Mouse (Mus musculus) Muller cell, postnatal 12 days (primary cell): Measurements from ENCODE around the gene Ube2b.
A peak's percentile ranks its signal among the peaks of the same experiment; 100 is the strongest.

Experiments
- DNase-seq: peaks from one replicate; pipeline ENCODE4 v3.0.0-alpha.2; 2015; ENCODE audit errors: inconsistent ontology term

Gene Ube2b

DNA sequence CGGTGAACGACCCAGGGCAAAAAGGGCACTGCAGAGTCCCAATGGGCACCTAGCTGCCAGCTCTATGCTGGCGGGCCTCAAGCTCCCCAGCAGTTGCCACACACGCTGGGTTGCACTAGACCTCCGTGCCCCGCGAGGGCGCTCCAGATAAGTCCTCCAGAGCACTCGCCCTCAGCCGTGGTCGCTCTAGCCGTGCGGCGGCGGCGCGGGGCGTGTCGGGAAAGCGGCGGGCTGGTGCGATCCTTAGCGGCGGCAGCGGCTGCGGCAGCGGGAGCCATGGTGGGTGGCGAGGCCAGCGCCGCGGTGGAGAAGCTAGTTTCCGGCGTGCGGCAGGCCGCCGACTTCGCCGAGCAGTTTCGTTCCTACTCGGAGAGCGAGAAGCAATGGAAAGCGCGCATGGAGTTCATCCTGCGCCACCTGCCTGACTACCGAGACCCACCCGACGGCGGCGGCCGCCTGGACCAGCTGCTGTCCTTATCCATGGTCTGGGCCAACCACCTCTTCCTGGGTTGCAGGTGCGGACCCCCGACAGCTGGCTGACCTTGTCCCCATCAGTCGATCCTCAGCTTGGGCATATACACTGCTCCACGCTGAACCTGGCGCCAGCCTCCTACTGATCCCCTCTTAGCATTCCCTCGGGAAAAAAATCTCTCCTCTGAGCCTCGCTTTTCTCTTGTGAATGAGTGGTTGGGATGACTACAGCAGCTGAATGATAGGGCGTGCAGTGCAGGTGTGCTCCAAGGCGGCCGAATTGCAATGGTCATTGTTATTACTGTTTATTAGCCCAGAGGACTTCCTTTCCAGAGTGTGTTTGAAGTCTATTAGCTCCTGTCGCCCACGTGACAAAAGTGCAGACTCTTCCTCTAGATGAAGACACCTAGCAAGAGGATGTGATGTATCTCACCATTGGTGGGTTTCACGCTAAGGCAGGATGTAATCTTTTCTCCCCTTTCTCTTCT is 32.8 kb downstream of the Ube2b start, which contains the start of gene Cdkn2aipnl:
Gene Cdkn2aipnl (plus strand): TSS at position 219 of the 959 bp plus-strand sequence.
- DNase-seq: peak; percentile 97

DNA sequence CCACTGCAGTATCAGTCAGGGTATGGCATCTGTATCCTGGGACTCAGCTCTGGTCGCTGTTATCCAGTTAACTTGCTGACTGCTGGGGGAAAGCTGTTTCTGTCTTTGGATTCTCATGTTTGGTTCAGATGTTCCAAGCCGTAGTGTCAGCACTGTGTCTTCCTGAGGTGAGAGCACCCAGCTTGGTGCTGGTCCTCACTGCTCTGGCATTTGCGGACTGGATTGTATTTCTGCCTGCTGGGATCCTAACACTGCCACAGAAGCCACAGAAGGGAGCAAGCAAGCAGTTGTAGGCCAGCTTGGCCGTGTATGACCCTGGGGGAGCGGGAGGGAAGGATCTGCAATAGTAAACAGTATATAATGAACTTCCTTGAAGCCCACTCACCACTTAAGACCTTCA is 33.9 kb downstream of the Ube2b start:
- DNase-seq: no peak

GRCm38 (mm10) chr11:51962277-51962676 is 38.3 kb downstream of the Ube2b start:
- DNase-seq: no peak

DNA sequence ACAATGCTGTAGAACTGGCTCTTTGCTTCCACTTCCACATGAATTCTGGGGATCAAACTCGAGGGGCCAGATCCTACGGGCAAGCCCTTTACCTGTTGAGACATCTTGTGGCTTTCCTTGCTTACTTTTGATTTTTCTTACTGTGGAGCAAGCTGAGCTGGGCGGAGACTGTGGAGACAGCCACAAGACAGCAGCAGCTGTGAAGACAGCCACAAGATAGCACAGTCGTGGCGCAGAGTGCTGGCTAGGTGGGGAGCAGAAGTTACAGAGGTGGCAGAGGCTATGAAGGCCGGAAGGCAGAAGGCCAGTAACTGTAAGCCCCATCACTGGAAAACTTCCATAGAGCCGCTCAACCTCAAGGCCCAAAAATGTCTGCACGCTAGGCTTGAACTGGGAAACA is 38.8 kb downstream of the Ube2b start:
- no peak for DNase-seq

GRCm38 (mm10) chr11:51960967-51961471 is 39.5 kb downstream of the Ube2b start:
- DNase-seq: peak; percentile 36

- no peak for DNase-seq
Observed at GRCm38 (mm10) chr11:51960061-51960460, 40.5 kb downstream of the Ube2b start.

GRCm38 (mm10) chr11:51959511-51959910 is 41.1 kb downstream of the Ube2b start:
- DNase-seq: no peak

- DNase-seq: no peak
Observed at GRCm38 (mm10) chr11:51957760-51958159, 42.8 kb downstream of the Ube2b start.

GRCm38 (mm10) chr11:51956112-51956511 is 44.5 kb downstream of the Ube2b start:
- DNase-seq: no peak

- DNase-seq: no peak
Observed at GRCm38 (mm10) chr11:51951861-51952420, 48.6 kb downstream of the Ube2b start.

DNA sequence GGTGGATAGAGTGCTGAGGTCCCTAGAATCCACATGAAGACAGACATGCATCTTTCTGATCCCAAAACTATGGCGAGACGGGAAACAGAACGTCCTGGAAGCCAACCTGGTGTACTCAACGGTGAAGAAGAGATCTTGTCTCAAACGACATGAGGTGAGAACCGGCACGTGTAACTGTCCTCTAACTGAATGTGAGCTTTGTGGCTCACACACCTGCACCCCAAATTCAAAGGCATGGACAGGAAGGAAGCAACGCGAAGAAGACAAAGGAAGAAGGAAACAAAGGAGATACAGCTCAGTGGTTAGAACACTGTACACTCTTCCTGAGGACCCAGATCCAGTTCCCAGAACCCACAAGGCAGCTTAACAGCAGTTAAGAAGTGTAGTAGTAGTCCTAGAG is 50.6 kb downstream of the Ube2b start:
- no peak for DNase-seq

GRCm38 (mm10) chr11:51949155-51949840 is 51.3 kb downstream of the Ube2b start:
- DNase-seq: no peak

DNA sequence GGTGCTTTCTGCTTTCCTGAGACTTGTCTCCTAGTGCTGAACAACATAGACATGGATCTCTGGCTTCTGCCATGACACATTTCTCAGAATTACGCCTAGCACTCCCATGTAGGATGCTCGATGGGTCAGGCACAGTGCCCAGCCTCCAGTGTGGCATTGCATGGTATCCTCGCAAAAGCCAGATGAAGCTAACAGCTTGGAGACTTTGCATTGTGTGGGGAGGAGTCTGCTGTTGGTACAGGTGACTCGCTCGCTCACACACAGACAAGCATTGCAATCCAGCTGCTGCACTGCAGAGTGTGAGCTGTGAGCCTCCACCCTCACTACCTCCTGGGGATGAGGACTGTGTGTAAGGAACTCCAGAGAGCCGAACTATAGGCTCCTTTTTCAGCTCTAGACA is 54.4 kb downstream of the Ube2b start:
- DNase-seq: no peak

DNA sequence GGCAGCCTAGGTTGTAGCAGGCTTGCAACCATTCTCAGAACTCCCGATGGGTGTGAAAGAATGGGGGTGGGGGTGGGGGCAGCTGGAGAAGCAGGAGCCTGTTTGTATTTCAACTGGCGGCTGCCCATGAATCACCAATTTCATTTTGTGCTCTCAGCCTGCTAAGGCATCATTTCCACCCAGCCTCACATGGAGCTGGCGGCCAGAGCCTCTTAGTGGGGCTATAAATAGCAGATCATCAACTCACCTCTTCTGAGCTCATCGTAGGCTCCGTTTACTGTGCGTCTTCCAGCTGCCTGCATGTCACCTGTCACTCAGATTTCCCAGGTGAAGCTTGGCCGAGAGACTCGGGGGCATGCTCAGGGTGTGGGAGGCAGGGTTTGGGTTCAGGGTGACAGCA is 55.0 kb downstream of the Ube2b start:
- DNase-seq: peak; percentile 71

- DNase-seq: no peak
Observed at GRCm38 (mm10) chr11:51944239-51944638, 56.3 kb downstream of the Ube2b start.

DNA sequence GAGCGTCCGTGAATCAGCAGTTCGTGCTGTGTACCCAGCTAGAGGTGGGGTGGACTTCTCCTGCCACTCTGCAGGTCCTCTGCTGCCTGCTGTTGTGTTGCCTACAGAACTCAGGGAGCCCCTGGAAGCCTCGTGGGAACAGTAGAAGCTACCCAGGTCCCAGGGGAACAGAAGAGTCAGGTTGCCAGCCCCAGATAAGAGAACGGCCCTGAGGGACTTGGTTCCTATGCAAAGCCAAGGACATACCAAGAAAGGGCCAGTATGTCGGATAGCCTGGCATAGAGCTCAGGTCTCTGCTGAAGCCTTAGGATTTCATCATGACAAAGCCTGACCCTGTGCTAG is 57.1 kb downstream of the Ube2b start:
- DNase-seq: no peak

DNA sequence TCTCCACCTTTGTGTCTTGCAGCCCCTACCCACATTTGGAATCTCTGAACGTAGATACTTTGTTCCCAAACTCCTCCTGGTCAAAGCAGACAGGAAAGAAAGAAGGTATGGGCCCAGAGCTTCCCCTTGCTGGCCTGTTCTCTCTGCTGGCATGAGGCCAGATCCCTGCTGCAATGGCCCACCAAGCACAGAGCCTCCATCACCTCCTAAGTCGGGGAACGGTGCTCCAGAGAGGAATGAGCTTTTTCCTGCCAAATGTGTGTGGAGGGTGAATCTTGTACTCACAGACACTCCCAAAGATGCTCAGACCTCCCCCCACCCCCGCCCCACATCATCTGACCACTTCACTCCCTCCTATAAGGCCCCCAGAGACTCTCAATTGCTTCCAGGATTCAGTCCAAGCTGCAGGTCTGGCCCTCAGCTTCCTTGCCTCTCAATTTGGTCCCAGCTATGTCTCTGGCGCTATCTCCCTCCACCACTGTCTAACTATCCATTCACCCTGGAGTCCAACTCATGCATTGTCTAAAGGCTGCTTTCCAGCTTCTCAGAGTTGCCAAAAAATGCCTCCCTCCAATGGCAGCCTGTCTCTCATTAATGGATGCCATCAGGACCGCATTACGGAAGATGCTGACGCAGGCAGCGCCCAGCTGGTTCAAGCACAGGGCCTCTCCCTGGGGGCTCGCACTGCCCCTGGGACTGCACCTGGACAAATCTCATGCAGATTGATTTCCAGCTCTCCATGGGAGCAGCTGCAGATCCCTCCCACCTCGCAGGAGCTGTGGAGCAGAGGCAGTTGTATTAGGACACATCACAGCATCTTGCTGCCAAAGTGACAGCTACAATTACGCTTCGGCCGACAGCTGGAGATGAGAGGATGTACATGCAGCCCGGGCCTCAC is 57.7 kb downstream of the Ube2b start:
- DNase-seq: peak; percentile 68

- DNase-seq: peak; percentile 77
Observed at GRCm38 (mm10) chr11:51940511-51940955, 60.0 kb downstream of the Ube2b start.

DNA sequence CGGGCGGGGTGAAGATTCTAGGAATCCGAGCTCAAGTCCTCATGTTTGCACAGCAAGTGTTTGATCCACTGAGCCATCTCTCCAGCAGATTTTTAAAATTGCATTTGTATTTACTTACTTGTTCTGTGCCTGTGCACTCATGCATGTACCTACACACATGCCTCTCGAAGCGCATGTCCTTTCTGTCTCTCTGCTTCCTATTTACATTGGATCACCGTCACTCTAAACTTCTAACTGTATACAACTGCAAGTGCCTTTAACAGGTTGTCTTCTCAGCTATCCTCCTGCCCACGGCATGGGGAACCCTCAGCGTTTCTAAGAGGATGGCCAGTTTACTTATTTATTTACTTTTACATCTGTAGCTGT is 61.0 kb downstream of the Ube2b start:
- DNase-seq: no peak

- DNase-seq: no peak
Observed at GRCm38 (mm10) chr11:51938817-51939589, 61.6 kb downstream of the Ube2b start.
